In the genomic region with DNA sequence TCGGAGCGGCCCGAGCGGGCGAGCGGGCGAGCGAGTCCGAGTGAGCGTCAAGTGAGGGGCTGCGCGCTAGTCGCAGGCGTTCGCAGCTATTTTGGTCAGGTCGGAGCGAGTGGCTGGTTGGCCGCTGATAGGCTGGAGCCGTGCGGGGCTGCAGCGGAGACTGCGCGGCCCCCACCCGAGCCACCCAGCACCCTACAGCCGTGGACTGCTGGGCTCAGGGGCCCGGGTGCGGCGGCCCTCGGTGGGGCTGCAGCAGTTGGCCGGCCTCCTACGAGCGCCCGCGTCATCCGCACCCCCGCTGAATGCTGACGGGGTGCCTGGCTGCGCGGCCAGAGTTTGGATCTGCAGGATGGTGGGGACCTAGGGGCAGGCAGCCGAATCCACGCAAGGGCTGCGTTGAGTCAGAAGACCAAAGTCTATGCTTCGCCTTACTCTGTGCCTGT, we compare ENCODE assay signal across 7 mouse cellular contexts. TPM values are rescaled to one million over a fixed set of nuclear protein-coding genes. Genes with fewer than 3 reads are reported as not detected.
DNase-seq lines count a peak whose midpoint lies in the region; ATAC-seq and TF ChIP-seq lines count a peak whose summit lies in the region.

No protein-coding gene starts in this region.

- H3K27me3 ChIP-seq in embryonic facial prominence, embryonic 11.5 days (ENCODE audit: control insufficient read depth, insufficient read depth, low read length) = peaks cover 20% of the 10 kb centered on the region
- peaks cover 11% of the 10 kb centered on the region for H3K27me3 ChIP-seq in midbrain, embryonic 13.5 days
- H3K27me3 ChIP-seq in testis, adult 2 months (ENCODE audit: control insufficient read depth, insufficient read depth, low read length) = no peaks in the 10 kb centered on the region

- H3K4me2 ChIP-seq in embryonic facial prominence, embryonic 11.5 days (ENCODE audit: low read depth, low read length) = peak overlapping the region; percentile 100
- peak overlapping the region; percentile 92 for H3K4me2 ChIP-seq in midbrain, embryonic 13.5 days (replicated peaks)

- DNase-seq in B cell, adult 2 months = peak; percentile 4 to 5
- peak; percentile 39 for DNase-seq in R1 (ENCODE audit: low read depth, low spot score)
- peak; percentile 47 for DNase-seq in embryonic facial prominence, embryonic 11.5 days (ENCODE audit: low spot score)
- DNase-seq in heart, postnatal 14 days = peak; percentile 39 to 50
- DNase-seq in left cerebral cortex, postnatal 10 days (ENCODE audit: extremely low spot score in 1 of 2, low spot score in 2 of 2) = peak; percentile 58 to 81

- peak; percentile 76 for ATAC-seq in embryonic facial prominence, embryonic 11.5 days (replicated peaks; ENCODE audit: insufficient number of reproducible peaks, low FRiP score, low TSS enrichment, low read depth)
- ATAC-seq in midbrain, embryonic 13.5 days = peak; percentile 84

- no peaks in the 10 kb centered on the region for H3K9me3 ChIP-seq in embryonic facial prominence, embryonic 11.5 days (replicated peaks; ENCODE audit: control insufficient read depth, low read length)
- no peaks in the 10 kb centered on the region for H3K9me3 ChIP-seq in midbrain, embryonic 13.5 days

- H3K4me1 ChIP-seq in embryonic facial prominence, embryonic 11.5 days (ENCODE audit: control insufficient read depth, insufficient read depth, low read length) = no peaks in the 10 kb centered on the region
- peaks cover 43% of the 10 kb centered on the region for H3K4me1 ChIP-seq in midbrain, embryonic 13.5 days (replicated peaks)
- H3K4me1 ChIP-seq in testis, adult 2 months (ENCODE audit: control insufficient read depth, insufficient read depth, low read length) = peaks cover 7% of the 10 kb centered on the region

- intact Hi-C loops in heart, postnatal 14 days (cut with DNase I) = loop anchor here (5.0 kb wide), 1 partner anchor 64 kb away; no protein-coding TSS in a partner anchor
- intact Hi-C loops in left cerebral cortex, postnatal 10 days (cut with DNase I) = loop anchor here (5.0 to 10.0 kb wide), 3 partner anchors 189 to 311 kb away; no protein-coding TSS in a partner anchor

- 1% methylated on average over 41 of the region's 43 CpGs for WGBS in embryonic facial prominence, embryonic 11.5 days
- 1% methylated on average over 37 of the region's 43 CpGs for WGBS in midbrain, embryonic 13.5 days

- no peak overlapping the region for H3K27ac ChIP-seq in embryonic facial prominence, embryonic 11.5 days (replicated peaks; ENCODE audit: low read depth, low read length)
- H3K27ac ChIP-seq in midbrain, embryonic 13.5 days = peak overlapping the region; percentile 97
- peak overlapping the region; percentile 38; the same call in 1 of the 2 replicates for H3K27ac ChIP-seq in testis, adult 2 months (ENCODE audit: control insufficient read depth, insufficient read depth, low read depth, low read length)

- peak overlapping the region; percentile 59 for H3K4me3 ChIP-seq in embryonic facial prominence, embryonic 11.5 days (ENCODE audit: low read depth, low read length)
- H3K4me3 ChIP-seq in midbrain, embryonic 13.5 days (replicated peaks) = peak overlapping the region; percentile 85
- peak overlapping the region; percentile 75 for H3K4me3 ChIP-seq in testis, adult 2 months (ENCODE audit: control insufficient read depth, low read depth, low read length)

- no peak for TF ChIP-seq POLR2A in testis, adult 2 months (IDR thresholded peaks at IDR 0.05; ENCODE audit: control insufficient read depth, low read depth, low read length)

- peak overlapping the region; percentile 69 for H3K9ac ChIP-seq in embryonic facial prominence, embryonic 11.5 days (replicated peaks; ENCODE audit: low read length)
- H3K9ac ChIP-seq in midbrain, embryonic 13.5 days (replicated peaks) = peak overlapping the region; percentile 96

- H3K36me3 ChIP-seq in embryonic facial prominence, embryonic 11.5 days (replicated peaks; ENCODE audit: control insufficient read depth, insufficient read depth, low read depth, low read length) = no peaks in the 10 kb centered on the region; the same call in 1 of the 2 replicates
- H3K36me3 ChIP-seq in midbrain, embryonic 13.5 days = peaks cover 6% of the 10 kb centered on the region
- no peaks in the 10 kb centered on the region for H3K36me3 ChIP-seq in testis, adult 2 months (ENCODE audit: control insufficient read depth, insufficient read depth, low read length)

- no peak for TF ChIP-seq CTCF in testis, adult 2 months (IDR thresholded peaks at IDR 0.05; ENCODE audit: control insufficient read depth, insufficient read depth, insufficient replicate concordance, low read depth, low read length)

RNA-seq across cellular contexts. Expression of a gene that starts 1.9 kb away (rescaled TPM):
- 1.0 and 1.1 TPM in 2 replicates for polyA plus RNA-seq in embryonic facial prominence, embryonic 11.5 days (2014; fragmentation: Nextera tagmentation; extraction: Ambion mirVana)
- under 1 TPM; 0.22 to 0.43 TPM for total RNA-seq in heart, postnatal 14 days (2021)
- total RNA-seq in left cerebral cortex, postnatal 10 days (2021) = 10 to 100 TPM; 73.3 to 73.8 TPM
- polyA plus RNA-seq in midbrain, embryonic 13.5 days (2015; fragmentation: Nextera tagmentation; extraction: Ambion mirVana) = 5.1 and 5.3 TPM in 2 replicates
- 1.9 and 3.0 TPM in 2 replicates for polyA plus RNA-seq in testis, adult 2 months (2012; rRNA removed)

Comparison
In these comparisons a context has a peak if more than half of its experiments do, and no peak if none do; other contexts are left out.
1. DNase-seq: peak in every context shown above with its lines; median percentile 70 in left cerebral cortex, postnatal 10 days; 47 in embryonic facial prominence, embryonic 11.5 days; 44 in heart, postnatal 14 days; 39 in R1; 4 in B cell, adult 2 months.